Mouse (Mus musculus) right cerebral cortex, postnatal 25 days (tissue): ENCODE data around the gene Mepe.

Source experiments
- DNase-seq: peaks from one replicate; pipeline ENCODE4 v3.0.0; 2022

Mepe gene

DNA sequence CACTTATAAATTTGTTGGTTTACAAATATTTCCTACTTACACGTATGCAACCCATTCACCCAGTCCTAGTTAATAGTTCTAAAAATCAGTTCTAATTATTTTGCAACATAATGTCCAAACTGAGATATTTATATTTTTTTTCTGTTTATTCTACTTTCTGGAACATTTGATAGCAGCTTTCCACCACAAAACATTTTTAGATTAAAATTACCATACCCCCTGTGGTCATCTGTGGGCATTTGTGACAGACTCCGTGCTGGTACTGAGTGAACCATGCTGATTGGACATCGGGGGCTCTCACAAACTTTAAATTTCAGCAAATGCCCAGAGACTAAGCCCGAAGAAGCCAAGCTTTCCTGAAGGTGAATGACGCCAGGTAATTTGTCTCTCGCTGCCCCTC is at the start of gene Mepe:
Mepe (plus strand) TSS at position 301 of the 400 bp plus-strand sequence.
- no peak for DNase-seq

DNA sequence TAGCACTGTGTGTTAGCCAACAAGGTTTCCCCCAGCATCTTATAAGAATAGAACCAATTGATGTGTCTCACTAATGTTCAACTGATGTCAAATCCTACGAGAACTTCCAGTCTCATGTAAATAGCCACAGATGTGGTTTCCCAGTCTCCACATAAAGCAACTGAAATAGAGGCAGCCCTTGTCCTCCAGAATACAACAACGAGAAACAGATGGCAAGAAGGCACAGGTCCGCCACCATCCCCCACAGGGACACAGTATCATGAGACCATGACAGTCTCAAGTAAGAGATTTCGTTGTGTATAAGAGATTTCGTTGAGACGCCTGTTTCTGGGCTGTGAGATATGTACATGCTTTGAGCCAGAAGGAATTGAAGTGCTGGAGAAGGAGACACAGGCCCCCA is 30.9 kb upstream of the Mepe start:
- DNase-seq = no peak

DNA sequence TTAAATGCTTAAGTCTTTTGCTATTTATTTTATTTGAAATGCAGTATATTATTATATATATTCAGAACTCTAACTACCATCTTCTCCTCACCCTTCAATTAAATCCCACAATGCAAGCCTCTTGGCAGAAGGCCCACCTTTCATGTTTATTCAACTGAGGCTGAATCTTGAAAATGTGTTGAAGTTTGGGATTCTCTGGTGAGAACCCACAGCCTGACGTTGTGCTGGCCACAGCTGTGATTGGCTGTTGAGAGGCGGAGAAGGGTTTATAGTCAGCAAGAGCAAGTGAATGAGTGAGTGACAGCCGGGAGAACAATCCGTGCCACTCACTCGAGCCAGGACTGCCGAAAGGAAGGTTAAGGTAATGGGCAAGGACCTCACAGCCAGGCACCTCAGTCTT is 26.1 kb upstream of the Mepe start, which contains the start of gene Ibsp:
Ibsp (plus strand) TSS at position 178 of the 400 bp plus-strand sequence.
- peak; percentile 7 for DNase-seq

DNA sequence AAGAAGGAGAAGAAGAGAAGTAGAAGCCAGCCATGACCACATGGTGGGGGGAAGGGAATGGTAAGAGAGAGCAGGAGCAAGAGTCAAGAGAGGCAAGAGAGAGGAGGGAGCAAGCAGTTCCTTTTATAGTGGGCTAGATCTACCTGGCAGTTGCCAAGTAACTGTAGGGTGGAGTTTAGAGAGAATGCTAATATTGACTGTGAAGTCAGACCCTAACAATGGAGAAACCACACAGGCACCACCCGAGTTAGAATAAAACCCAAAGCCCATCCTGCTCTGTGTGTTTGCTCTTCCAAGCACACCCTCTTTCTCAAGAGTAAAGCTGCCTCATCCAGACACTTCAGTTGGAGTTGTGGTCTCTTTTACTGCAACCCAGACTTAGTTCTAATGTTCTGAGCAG is 11.1 kb upstream of the Mepe start:
- DNase-seq = no peak

DNA sequence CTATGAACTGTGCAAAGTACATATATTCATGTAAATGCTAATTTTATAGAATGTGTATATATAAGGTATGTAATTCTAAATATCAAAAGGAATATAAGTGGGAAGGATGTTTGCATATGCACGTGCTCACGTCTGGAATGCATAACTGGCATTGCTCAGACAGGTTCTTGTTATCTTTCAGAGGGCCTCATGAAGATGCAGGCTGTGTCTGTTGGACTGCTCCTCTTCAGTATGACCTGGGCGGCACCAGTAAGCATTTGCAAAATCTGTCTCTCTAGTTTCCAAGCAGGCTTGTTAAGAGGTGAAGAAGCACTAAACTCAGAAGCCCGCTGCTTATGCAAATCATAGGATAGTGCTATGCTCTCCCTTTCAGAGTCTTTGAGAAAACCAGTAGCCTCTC is 1.8 kb downstream of the Mepe start:
- no peak for DNase-seq

DNA sequence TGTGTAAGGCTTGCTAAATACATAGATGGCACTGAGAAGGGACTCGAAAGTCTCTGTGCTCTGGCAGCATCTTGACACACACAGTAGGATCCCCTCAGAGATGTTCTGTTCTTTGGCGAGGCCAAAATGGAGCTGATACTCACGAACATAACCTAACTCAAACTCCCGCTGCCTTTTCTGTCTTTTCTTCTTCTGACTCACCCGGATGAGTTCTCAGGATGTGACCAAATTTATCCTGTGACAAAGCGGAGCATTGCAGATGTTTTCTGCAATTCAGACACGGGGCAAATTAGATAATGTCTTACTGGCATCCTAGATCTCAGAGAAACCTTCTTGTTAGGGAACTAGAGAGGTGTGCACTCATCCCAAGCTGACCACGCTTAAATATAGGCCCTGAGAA is 2.3 kb downstream of the Mepe start:
- DNase-seq = no peak

DNA sequence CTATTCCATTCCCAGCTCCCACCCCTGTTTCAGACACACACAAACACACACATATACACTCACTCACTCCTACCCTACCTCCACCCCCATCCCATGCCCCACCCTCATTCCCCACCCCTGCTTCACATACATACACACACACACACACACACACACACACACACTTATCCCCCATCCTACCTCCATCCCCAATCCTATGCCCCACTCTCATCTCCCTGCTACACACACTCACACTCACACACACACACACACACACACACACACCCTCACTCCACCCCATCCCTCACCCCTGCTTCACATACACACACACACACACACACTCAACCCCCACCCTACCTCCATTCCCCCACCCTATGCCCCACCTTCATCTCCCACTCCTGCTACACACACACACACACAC is 2.7 kb downstream of the Mepe start:
- no peak for DNase-seq

DNA sequence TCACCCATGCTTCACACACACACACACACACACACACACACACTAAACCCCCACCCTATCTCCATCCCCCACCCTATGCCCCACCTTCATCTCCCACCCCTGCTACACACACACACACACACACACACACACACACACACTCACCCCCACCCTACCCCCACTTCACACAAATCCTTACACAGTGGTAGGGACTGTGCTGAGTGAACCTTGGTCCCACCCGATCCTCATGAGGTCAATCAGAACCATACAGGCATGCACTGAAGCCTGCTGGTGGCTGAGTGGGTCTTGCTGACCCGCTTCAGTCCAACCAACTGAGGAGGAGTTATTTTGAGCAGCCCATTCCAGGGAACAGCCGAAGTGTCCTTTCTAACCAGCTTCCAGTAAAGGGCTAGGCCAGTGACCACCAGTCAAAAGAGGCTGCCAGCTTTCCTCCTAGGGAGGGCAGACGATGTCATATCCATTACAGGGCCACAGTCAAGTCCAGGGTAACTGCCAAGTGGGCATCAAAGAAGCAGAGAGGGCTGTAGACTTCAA is 3.3 kb downstream of the Mepe start:
- DNase-seq = no peak

DNA sequence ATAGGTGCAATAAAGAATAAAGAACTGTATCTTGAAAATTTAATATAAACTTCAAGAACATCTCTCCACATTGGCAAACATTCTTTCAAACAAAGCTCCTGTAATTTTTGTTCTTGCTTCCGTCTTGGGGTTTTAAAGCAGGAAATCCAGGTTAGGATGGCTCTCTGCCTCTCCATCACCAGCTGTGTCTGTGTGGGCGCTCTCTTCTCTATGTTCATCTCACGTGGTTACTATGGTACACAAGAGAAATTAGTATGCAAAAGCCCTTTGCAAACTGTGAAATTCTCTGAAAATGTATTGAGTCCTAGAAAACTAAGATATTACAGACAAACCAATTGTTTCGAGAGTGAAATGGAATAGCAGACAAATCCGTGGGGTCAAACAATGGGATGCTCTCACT is 4.3 kb downstream of the Mepe start:
- DNase-seq = no peak

DNA sequence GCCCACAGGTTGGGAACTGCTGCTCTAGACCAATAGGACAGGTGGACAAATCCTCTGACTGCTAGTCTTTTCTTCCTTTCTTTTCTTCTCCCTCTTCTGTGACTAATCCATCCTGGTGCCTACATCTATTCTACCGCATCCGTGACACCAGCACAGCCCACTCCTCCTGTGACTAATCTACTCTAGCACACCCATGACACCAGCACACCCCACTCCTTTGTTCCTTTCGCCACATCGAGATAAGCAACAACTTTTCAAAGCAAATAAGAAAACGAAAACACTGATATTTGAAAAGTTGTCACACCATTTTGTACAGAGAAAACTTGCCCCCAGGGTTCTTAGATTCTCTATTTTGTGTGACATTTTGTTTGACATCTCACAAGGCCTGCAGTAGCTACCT is 5.0 kb downstream of the Mepe start:
- DNase-seq = no peak

DNA sequence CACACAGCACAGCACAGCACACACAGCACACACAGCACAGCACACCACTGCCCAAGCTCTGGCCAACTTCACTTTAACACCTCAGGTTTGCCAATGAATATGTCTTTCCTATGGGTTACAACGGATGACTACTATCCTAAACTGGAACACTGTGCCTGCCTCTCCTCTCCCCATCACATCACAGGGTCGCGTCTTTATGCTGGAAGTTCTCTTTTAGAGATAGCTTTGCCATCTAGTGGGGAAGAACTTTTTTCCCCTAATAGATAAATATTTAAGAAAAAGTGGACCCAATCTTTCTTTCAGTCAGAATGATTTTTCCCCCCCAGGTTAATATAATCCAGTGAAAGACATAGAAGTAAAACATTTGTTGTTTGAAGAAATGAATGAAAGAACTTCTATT is 7.2 kb downstream of the Mepe start:
- DNase-seq = no peak

DNA sequence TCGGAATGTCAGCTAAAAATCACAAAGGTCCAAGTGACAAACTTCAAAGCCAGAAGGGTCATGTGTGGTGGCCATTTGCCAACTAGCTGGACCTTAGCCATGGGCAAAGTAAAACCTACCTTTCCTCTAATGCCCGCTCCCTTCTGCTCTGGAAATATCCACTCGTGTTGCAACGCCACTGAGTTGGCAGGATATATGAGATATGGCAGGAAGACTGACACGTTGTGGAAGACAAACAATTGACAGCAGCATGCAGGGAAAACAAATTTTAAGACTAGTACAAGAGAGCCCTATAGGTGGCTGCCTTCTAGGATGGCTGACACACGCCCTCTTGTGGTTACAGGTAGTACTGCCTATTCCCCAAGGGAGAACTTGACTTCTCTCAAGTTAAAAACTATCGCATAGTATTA is 8.1 kb downstream of the Mepe start:
- DNase-seq = peak; percentile 39

DNA sequence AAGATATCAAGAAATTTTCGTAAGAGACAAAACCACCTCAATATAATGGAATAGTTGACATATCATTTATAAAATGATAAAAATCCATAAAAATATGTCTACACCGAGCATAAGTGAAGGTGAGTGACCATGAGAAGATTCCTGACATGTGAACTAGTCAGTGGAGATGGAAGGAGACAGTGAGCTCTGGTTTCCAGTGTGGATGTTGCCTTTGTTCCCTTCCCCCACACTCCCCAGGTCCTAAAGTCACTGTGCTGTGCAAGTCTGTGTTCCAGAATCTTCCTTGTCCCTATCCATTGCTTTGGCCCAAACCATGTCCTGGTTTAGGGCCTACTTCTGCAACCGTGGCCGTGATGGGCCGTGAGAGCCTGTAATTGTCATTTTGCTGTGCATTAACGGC is 8.5 kb downstream of the Mepe start:
- no peak for DNase-seq

DNA sequence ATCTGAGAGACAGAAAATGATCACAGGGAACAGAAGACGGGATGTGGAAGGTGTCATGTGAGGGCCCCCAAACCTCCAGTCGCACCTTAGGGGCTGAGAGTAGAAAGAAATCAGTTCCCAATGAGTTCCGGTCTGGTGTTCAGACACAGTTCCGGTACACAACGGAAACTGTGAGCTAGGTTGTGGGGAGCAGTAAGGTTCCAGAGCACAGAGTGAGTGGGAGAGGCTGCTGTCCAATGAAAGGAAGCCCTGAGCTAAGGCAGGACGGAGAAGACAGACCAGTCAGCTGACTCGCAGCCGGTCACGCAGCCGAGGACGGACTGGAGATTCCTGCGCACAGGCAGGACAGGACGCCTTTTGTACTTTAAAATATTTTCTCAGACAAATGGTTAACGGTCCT is 9.4 kb downstream of the Mepe start:
- DNase-seq = no peak

DNA sequence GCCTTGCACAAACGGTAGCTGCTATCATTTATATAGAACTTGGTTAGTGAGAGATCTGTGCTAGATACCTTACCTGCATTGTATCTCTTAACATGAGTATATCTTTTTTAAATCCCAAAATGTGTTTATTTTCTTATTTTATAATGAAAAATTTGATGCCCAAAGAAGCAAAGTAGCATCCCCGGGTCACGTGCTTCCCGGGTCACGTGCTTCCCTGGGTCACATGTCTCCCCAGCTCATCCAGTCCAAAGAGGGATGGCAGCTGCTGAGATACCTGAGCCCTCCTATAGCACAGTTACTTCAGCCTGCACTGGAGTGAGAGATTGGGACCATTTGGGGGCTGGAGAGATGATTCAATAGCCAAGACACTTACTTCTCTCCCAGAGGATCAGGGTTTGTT is 10.8 kb downstream of the Mepe start:
- DNase-seq = no peak

DNA sequence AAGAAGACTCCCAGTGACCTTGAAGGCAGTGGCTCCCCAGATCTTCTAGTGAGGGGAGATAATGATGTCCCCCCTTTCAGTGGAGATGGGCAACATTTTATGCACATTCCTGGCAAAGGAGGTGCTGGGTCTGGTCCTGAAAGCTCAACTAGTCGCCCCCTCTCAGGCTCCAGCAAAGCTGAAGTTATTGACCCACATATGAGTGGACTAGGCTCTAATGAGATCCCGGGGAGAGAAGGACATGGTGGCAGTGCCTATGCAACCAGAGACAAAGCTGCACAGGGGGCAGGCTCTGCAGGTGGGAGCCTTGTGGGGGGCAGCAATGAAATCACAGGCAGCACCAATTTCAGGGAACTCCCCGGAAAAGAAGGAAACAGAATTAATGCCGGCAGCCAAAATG is 12.4 kb downstream of the Mepe start:
- no peak for DNase-seq

DNA sequence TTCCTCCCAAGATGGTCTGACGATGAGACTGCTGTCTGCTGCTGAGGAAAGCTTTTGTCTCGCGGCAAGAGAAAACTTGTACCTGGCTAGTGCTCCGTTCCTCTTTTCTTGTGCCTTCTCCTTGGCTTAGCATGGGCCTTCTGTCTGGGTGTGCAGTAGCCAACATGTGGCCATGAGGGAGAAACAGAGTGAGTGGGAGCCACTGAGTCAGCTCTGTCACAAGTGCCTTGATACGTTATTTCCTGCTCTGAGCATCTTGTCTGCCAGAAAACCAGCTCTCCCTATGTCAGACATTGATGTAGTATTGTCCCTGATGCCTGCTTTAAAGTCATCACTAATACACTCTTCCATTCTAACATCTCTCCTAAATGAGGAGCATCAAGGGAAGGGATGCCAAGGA is 13.9 kb downstream of the Mepe start:
- DNase-seq = peak; percentile 32

DNA sequence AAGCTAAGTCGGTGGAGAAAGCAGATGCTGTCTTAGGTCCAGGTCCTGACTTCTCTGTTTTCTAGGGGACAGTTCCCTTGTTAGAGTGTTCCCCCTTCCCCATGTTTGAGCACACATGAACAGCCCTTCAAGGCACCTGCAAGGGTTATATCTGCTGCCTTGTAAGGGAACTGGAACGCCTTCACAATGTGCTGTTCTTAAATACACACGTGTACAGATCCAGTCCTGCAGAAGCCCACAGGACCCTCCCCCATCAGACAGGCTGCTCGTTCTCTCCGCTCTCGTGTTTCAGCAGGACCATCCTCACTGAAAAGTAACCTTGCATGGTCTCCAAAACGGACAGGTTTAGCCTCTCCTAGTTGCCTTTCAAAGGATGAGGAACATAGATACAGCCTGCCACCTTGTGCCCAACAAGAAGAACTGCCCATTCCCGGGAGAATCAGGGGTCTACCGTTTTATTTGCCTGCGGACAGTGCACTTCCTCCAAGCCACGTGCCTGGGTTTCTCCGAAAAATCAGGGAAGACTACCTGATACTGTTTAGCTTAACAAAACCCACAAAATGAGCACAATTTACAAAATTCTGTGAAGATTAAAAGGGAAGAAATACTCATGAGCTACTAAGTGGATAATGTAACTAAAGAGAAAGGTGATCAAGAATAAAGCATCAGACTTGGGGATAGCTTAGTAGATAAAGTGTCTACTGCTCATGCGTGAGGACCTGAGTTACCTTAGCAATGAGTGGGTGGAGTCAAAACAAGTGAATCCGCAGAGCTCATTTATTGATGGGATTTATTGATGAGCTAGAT is 14.8 kb downstream of the Mepe start:
- DNase-seq = no peak

DNA sequence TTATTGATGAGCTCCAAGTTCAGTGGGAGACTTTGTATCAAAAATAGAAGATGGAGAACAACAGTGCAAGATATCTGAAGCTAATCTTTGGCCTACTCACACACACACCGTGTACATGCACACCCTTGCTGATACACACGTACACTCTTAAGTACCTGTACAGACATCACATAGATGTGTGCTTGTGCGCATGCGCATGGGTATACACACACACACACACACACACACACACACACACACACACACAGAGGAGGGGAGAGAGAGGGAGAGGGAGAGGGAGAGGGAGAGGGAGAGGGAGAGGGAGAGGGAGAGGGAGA is 15.3 kb downstream of the Mepe start:
- DNase-seq = no peak

DNA sequence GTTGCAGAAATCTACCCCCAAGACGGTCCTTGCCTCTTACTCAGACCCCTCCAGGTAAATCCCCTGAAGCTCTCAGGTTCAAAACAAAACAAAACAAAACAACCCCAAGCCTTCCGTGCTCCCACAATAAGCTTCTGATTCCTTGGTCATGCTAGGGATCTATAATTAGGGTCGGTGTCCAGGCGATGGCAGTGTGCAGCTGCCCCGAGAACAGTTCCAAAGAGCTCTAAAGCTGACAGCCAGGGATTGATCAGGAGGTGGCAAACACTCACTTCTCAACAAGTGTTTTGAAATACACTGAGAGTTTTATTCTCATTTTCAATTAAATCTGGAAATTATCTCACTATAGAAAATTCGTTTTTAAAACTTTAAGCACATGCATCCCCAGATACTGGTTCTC is 17.8 kb downstream of the Mepe start:
- DNase-seq = no peak

DNA sequence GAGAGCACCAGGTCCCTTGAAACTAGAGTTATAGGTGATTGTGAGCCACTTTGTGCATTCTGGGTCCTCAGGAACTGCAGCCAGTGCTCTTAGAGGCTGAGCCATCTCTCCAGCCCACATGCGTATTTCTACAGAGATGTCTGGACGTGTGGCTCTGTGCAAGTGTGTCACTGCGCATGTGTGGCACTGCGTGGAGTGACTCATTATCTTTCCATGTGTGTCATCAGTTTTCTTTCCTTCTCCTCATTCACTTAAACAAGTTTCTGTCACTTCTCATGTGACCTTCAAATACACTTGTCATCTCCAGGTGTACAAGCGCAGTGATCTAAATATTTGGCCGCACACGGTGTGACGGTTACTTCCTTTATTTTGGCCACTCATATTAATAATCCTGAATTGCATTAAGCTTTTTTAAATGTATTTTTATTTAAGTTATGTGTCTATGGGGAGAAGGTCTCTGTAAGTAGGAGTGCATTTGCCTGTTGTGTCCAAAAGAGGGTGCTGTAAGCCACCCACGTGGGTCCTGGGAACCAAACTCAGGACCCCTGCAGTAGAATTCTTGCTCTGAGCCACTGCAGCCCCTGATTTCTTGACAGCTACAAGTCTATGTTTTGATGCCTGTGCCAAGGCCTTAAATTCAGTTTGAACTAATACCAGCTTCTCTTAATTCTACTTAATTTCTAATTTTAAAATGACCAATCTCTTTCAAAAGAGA is 19.6 kb downstream of the Mepe start:
- no peak for DNase-seq

DNA sequence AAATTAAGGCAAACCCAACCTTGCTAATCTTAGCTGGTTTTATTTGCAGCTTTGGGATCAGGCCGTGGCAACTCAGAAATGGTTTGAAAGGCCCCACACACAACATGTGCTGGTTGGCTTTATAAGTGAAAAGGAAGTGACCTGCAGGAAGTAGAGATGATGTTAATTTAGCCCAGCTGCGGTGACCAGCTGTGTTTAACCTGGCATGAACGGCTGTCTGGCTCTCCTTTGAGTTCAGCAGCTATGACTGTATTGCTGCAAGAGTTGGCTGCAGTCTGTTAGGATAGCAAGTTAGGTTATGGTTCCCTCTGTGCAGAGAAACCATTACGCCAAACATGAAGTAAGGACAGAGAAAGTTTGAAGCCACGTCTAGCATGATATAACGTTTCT is 20.1 kb downstream of the Mepe start:
- DNase-seq = no peak

DNA sequence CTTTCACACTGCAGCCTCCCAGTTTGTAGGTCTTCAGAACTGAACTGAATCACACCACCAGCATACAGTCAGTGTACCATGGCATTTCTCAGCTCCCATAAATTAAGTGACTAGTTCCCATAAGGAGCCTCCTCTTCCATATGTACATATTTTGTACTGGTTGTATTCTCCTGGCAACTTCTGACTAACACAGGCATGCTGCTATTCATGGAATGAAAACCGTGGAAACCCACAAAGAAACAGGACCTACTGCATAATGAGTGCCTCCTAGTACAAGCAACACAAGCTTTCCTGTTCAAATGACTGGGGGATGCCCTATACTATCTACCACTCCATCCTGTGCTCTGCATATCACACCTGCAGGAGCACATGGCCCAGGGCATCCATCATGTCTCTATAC is 25.9 kb downstream of the Mepe start:
- DNase-seq = no peak

DNA sequence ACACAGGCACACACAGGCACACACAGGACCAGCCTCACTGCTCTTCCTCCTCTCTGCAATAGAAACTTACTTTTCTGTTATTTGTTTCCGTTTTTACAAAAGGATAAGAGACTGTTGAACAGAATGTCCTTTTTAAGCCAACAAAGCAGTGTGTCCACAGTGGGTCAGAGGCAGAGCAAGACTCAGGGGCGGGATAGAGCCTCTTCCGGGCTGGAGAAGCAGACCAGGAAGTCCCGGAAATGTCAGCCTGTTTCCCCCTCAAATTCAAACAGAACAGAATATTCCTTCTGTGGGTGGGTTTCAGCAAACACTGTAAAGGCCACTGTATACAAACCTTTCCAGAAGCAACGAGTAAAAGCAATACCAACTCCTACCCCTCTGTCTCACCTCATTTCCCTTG is 26.7 kb downstream of the Mepe start:
- DNase-seq = no peak

DNA sequence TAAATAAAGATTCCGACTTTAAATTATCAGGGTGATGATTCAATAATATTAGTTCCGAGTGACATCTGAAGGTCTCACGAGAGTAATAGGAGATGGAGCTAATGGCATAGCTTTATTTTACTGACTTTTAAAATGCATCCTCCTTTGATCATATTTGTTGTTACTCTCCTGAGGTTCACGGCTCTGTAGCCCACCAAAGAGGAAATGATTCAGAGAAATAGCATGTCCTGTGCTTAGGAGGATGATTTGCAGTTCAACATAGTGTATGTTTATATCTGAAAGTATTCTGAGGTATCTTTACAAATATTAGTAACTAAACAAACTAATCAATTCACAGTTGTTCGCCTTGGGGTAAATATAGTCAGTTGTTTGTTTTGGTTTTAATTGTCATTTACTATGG is 32.4 kb downstream of the Mepe start:
- DNase-seq = no peak
